Comparison of ENCODE assay signal across 21 mouse cellular contexts in genomic region chr8:126068136-126068535, GRCm38 (mm10).
DNase-seq lines count a peak whose midpoint lies in the region; ATAC-seq and TF ChIP-seq lines count a peak whose summit lies in the region.
"Had no signal": no experiment of that assay in that cellular context is flagged by ENCODE, and none has a peak within 500 bp of the region (broad histone marks: within the 10 kb centered on the region; RNA-seq: fewer than 3 reads in every experiment).

No protein-coding gene starts in this region.

- no peaks in the 10 kb centered on the region for H3K27me3 ChIP-seq in hindbrain, postnatal 0 days (ENCODE audit: insufficient read depth, low read length)
- peaks cover 3% of the 10 kb centered on the region; the same call in 1 of the 2 replicates for H3K27me3 ChIP-seq in hindbrain, embryonic 13.5 days
- no peaks in the 10 kb centered on the region for H3K27me3 ChIP-seq in neural tube, embryonic 15.5 days (replicated peaks)
- 0 out of 2 replicates have a peak, but pooled peaks cover 2% of the 10 kb centered on the region for H3K27me3 ChIP-seq in midbrain, embryonic 13.5 days
- H3K27me3 ChIP-seq: embryonic facial prominence, embryonic 12.5 days; megakaryocyte, embryonic 14.5 days had no signal

- H3K4me2 ChIP-seq in hindbrain, postnatal 0 days (ENCODE audit: low read depth, low read length) = no peak overlapping the region
- H3K4me2 ChIP-seq in hindbrain, embryonic 13.5 days = no peak overlapping the region
- H3K4me2 ChIP-seq in neural tube, embryonic 15.5 days = no peak overlapping the region
- no peak overlapping the region for H3K4me2 ChIP-seq in midbrain, embryonic 13.5 days (replicated peaks)
- H3K4me2 ChIP-seq: embryonic facial prominence, embryonic 12.5 days had no signal

- 39% methylated on average over 6 of the region's 6 CpGs for WGBS in hindbrain, postnatal 0 days
- 70% methylated on average over 6 of the region's 6 CpGs for WGBS in hindbrain, embryonic 13.5 days
- WGBS in neural tube, embryonic 15.5 days = 55% methylated on average over 6 of the region's 6 CpGs
- 82% methylated on average over 6 of the region's 6 CpGs for WGBS in midbrain, embryonic 13.5 days

- no peak for TF ChIP-seq CTCF in hindbrain, postnatal 0 days (IDR thresholded peaks at IDR 0.05; ENCODE audit: low read depth)

- peak; percentile 37; the same call in 1 of the 2 replicates for ATAC-seq in cerebellum, adult (ENCODE audit: insufficient number of reproducible peaks, low FRiP score, low TSS enrichment)
- ATAC-seq in hindbrain, postnatal 0 days = no peak
- no peak for ATAC-seq in hindbrain, embryonic 13.5 days (ENCODE audit: low FRiP score)
- ATAC-seq in neural tube, embryonic 15.5 days (ENCODE audit: low FRiP score) = no peak
- no peak for ATAC-seq in midbrain, embryonic 13.5 days
- ATAC-seq: liver, postnatal 0 days; midbrain, embryonic 16.5 days had no signal

- no peaks in the 10 kb centered on the region for H3K9me3 ChIP-seq in hindbrain, postnatal 0 days (ENCODE audit: low read length)
- H3K9me3 ChIP-seq in hindbrain, embryonic 13.5 days = no peaks in the 10 kb centered on the region
- no peaks in the 10 kb centered on the region for H3K9me3 ChIP-seq in neural tube, embryonic 15.5 days (replicated peaks)
- no peaks in the 10 kb centered on the region for H3K9me3 ChIP-seq in midbrain, embryonic 13.5 days
- H3K9me3 ChIP-seq: embryonic facial prominence, embryonic 12.5 days; limb, embryonic 10.5 days had no signal

- H3K36me3 ChIP-seq in hindbrain, postnatal 0 days (ENCODE audit: insufficient read depth, low read length) = no peaks in the 10 kb centered on the region
- no peaks in the 10 kb centered on the region for H3K36me3 ChIP-seq in hindbrain, embryonic 13.5 days
- no peaks in the 10 kb centered on the region for H3K36me3 ChIP-seq in neural tube, embryonic 15.5 days
- H3K36me3 ChIP-seq in midbrain, embryonic 13.5 days = no peaks in the 10 kb centered on the region
- H3K36me3 ChIP-seq: embryonic facial prominence, embryonic 12.5 days; limb, embryonic 10.5 days had no signal

- peak overlapping the region; percentile 8 for H3K27ac ChIP-seq in hindbrain, postnatal 0 days
- no peak overlapping the region; the same call in 1 of the 2 replicates for H3K27ac ChIP-seq in hindbrain, embryonic 13.5 days
- peak overlapping the region; percentile 20; the same call in 1 of the 2 replicates for H3K27ac ChIP-seq in neural tube, embryonic 15.5 days (replicated peaks)
- H3K27ac ChIP-seq in midbrain, embryonic 13.5 days = no peak overlapping the region
- H3K27ac ChIP-seq: embryonic facial prominence, embryonic 12.5 days; limb, embryonic 10.5 days had no signal

- no peak overlapping the region for H3K4me3 ChIP-seq in hindbrain, postnatal 0 days (ENCODE audit: low read length)
- H3K4me3 ChIP-seq in hindbrain, embryonic 13.5 days = no peak overlapping the region
- H3K4me3 ChIP-seq in neural tube, embryonic 15.5 days (replicated peaks) = no peak overlapping the region
- H3K4me3 ChIP-seq in midbrain, embryonic 13.5 days (replicated peaks) = no peak overlapping the region
- H3K4me3 ChIP-seq: embryonic facial prominence, embryonic 12.5 days; erythroblast, embryonic 14.5 days; limb, embryonic 10.5 days; megakaryocyte, embryonic 14.5 days had no signal

- DNase-seq in cerebellum, postnatal 4 days (ENCODE audit: low spot score in 2 of 2) = no peak
- peak; percentile 47 for DNase-seq in hindbrain, postnatal 0 days (ENCODE audit: low spot score)
- DNase-seq in cerebellum, adult 8-10 months = peak; percentile 55
- DNase-seq in lung, postnatal 4 days = no peak
- DNase-seq: adrenal gland, postnatal 10 days; gastrocnemius, postnatal 25 days; kidney, adult 9 months; kidney, postnatal 25 days; liver, postnatal 0 days; lung, postnatal 14 days; right cerebral cortex, adult 18-20 months; thymus, postnatal 14 days had no signal

- H3K9ac ChIP-seq in hindbrain, postnatal 0 days (replicated peaks; ENCODE audit: low read length) = no peak overlapping the region
- H3K9ac ChIP-seq in hindbrain, embryonic 13.5 days = no peak overlapping the region
- H3K9ac ChIP-seq in neural tube, embryonic 15.5 days (replicated peaks) = no peak overlapping the region
- H3K9ac ChIP-seq in midbrain, embryonic 13.5 days (replicated peaks) = no peak overlapping the region
- H3K9ac ChIP-seq: embryonic facial prominence, embryonic 12.5 days; liver, postnatal 0 days had no signal

- H3K4me1 ChIP-seq in hindbrain, postnatal 0 days (ENCODE audit: insufficient read depth, low read length) = peaks cover 23% of the 10 kb centered on the region
- peaks cover 31% of the 10 kb centered on the region for H3K4me1 ChIP-seq in hindbrain, embryonic 13.5 days (replicated peaks)
- peaks cover 31% of the 10 kb centered on the region for H3K4me1 ChIP-seq in neural tube, embryonic 15.5 days
- H3K4me1 ChIP-seq in midbrain, embryonic 13.5 days (replicated peaks) = peaks cover 12% of the 10 kb centered on the region
- H3K4me1 ChIP-seq: embryonic facial prominence, embryonic 12.5 days; megakaryocyte, embryonic 14.5 days had no signal

Comparison
In these comparisons a context has a peak if more than half of its experiments do, and no peak if none do; other contexts are left out.
1. DNase-seq: peak in hindbrain, postnatal 0 days (single experiment) and cerebellum, adult 8-10 months (single experiment); none in cerebellum, postnatal 4 days (0 of 2) and lung, postnatal 4 days (0 of 2).
2. H3K27ac ChIP-seq: peak in hindbrain, postnatal 0 days (single experiment) and neural tube, embryonic 15.5 days (single experiment); none in hindbrain, embryonic 13.5 days (single experiment) and midbrain, embryonic 13.5 days (single experiment).